Mouse (Mus musculus): ENCODE results near the gene Pde1b.

Pde1b gene

GRCm38 (mm10) chr15:103502435-103503250, at the start of gene Pde1b:
Gene Pde1b, plus strand, starts transcription at chr15:103503034.
- no peak for DNase-seq (ENCODE audit: low spot score)

DNA sequence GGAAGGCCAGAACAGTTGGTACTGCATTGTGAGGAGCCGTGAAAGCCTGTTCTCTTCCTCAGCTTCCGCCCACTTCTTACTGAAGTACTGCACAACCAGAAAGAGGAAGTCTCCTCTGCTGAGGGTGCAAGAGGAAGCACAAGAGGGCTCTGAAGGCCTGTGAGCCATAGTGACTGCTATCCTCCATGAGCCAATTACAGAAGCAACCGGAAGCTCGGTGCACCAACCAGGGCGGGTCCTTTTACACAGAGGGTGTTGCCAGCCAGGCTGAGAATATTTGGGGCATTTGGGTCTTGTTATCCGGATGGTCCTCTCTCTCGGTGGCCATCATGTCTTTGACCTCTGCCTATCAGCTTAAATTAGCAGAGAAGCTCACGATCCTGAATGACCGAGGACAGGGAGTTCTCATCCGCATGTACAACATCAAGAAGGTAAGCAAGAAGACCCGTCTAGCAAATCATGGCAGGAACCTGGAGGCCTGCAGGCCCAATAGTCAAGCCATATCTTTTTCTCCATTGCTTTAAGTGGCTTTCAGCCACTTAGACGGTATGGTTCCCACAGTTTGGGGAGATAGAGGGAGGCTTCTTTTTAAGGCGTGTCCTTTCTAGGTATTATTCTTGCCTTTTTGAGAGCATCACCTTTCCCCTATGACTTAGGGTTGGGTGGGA, 49.1 kb upstream of the Pde1b start, which contains the start of gene Nckap1l:
Nckap1l (plus strand) TSS at position 244 of the 668 bp plus-strand sequence.
- no peak for DNase-seq (ENCODE audit: low spot score)

- no peak for DNase-seq (ENCODE audit: low spot score)
Measured at GRCm38 (mm10) chr15:103454449-103454848, 48.4 kb upstream of the Pde1b start.

DNA sequence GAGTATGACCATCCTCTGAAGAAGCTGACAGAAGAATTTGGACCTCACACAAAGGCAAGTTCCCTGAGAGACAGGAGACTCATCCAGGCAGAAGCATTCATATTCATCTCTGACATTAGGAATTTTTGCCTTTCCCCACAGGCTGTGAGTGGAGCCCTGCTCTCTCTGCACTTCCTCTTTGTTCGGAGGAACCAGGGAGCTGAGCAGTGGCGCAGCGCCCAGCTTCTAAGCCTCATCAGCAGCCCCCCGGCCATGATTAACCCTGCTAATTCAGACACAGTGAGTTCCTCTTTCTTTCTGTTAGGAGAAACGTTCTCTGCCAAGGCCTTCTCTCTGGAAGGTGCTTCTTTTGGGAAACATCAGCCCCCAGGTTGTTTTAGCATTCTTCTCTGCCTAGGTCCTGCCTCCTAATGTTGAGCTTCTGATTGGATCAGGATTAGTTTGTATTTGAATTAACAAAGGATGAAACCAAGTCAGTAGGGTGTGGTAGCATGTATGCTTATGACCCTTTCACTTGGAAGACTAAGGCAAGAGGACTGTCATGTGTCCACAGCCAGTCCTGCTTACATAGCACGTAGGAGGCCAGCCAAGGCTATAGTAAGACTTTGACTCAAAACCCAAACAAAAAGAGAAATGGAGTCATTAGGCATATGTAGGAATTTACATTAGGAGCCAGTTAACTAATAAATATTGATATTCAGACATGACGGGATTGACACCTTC, 40.1 kb upstream of the Pde1b start:
- no peak for DNase-seq (ENCODE audit: low spot score)

DNA sequence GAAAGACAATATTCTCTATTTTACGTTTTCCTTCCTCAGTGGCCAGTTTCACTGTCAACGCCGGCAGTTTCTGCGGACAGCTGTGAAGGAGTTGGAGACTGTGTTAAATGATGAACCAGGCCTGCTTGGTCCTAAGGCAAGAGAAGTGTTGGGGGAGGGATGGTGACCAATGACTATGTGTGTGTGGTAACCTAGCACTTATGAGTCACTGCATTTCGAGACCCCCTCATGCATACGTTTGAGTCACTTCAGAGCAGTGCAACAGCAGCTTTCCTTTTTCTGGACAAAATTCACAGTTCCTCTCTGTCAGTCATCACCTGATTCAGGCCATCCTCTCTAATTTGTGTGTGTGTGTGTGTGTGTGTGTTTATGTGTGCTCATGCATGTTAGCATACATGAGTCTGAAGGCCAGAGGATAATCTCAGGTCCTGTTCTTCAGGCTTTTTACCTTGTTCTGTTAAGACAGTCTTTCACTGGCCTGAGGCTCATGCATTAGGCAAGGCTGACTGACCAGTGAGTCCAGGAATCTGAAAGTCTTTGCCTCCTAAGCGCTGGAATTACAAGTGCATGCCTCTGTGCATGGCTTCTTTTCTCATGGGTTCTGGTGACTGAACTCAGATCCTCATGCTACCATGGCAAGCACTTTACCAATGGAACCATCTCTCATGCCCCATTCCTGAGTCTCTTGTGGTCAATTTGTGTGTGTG, 31.2 kb upstream of the Pde1b start:
- no peak for DNase-seq (ENCODE audit: low spot score)

- no peak for DNase-seq (ENCODE audit: low spot score)
Measured at GRCm38 (mm10) chr15:103472265-103472664, 30.6 kb upstream of the Pde1b start.

DNA sequence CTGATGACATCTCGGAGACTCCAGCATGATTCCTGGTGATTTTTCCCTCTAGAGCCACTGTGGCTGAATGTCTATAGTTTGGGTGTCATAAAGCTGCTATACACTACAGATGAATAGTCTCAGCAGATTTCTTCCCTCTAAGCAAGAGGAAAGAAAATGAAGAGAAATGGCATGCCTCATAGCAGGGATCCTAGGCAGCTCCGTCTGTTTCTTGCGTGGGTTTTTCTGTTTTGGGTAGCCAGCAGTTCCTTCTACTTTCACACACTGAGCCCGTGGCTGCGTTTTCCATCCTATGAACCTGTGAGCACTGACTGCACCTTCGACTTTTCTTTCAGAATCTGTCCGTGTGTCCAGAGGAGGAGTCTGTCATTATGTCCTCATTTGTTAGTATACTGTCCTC, 29.7 kb upstream of the Pde1b start:
- DNase-seq (ENCODE audit: low spot score): no peak

DNA sequence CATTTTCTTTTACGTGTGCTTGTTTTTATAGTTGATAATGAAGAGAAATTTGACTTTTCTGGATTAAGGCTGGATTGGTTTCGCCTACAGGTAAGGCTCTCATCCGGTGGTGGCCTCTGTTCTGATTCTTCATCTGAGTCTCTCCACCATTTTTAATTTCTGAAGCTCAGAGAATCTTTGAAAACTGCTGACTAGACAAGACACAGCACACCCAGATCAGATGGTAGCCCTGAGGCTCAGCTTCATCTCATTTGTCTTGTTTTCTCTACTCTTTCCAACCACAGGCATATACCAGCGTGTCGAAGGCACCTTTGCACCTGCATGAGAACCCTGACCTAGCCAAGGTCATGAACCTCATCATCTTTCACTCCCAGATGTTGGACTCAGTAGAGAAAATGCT, 29.1 kb upstream of the Pde1b start:
- DNase-seq (ENCODE audit: low spot score): no peak

- DNase-seq (ENCODE audit: low spot score): no peak
Measured at GRCm38 (mm10) chr15:103479080-103479606, 23.7 kb upstream of the Pde1b start.

DNA sequence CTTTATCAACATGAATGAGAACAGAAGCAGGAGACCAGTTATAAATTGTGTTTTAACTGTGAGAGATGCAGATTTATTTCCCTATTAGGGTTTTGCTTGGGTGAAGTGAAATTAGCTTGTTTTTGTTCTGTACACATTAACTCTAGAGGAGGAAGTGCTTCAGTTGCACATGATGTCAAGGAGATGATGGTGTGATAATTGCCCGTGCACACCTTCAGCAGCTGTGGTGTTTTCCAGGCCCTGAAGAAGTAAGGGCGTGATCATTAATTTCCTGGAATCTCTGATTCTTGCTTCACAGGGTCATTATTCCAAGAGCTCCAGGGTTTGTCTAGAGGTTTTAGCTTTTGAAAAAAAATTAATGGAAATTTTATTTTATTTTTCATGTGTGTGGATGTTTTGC, 22.7 kb upstream of the Pde1b start:
- DNase-seq (ENCODE audit: low spot score): no peak

- DNase-seq (ENCODE audit: low spot score): no peak
Measured at GRCm38 (mm10) chr15:103482488-103482887, 20.3 kb upstream of the Pde1b start.

DNA sequence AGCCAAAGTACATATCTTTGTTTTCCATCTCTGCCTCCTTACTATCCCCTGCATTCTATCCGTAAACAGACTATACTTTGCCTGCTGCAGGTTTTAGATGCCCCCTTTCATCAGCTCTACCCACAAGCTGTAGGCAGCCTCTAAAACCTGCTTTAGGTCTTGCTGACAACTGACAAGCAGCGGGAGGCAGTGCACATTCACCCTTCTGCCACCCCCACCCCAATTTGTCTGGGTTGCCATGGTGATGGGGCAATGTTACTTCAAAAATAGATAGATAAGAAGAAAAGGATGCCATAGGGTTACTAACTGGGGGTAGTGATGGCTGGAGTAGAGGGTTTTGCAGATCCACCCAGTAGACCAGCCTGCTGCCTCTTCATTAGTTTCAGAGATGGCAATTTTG, 18.3 kb upstream of the Pde1b start:
- DNase-seq (ENCODE audit: low spot score): no peak

DNA sequence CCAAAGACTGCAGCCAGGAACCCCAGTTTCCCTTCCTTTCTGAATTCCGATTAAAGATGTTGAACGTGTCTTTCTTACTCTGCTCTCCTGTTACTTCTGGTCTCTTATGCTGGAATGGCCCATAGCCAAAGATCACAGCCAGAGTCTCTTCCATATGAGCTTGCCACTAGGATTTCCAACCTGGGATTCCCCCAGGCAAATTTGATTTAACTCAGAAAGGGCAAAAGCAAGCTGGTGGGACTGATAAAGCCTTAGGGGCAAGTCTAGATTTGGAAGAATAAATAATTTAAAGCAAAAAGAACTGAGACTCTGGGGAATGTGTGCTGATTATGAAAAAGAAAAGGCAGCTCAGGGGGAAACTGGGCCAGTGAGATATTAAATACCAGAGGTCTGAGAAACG, 17.7 kb upstream of the Pde1b start:
- DNase-seq (ENCODE audit: low spot score): no peak

- no peak for DNase-seq (ENCODE audit: low spot score)
Measured at GRCm38 (mm10) chr15:103486658-103487057, 16.2 kb upstream of the Pde1b start.

GRCm38 (mm10) chr15:103488336-103488735, 14.5 kb upstream of the Pde1b start:
- no peak for DNase-seq (ENCODE audit: low spot score)

DNA sequence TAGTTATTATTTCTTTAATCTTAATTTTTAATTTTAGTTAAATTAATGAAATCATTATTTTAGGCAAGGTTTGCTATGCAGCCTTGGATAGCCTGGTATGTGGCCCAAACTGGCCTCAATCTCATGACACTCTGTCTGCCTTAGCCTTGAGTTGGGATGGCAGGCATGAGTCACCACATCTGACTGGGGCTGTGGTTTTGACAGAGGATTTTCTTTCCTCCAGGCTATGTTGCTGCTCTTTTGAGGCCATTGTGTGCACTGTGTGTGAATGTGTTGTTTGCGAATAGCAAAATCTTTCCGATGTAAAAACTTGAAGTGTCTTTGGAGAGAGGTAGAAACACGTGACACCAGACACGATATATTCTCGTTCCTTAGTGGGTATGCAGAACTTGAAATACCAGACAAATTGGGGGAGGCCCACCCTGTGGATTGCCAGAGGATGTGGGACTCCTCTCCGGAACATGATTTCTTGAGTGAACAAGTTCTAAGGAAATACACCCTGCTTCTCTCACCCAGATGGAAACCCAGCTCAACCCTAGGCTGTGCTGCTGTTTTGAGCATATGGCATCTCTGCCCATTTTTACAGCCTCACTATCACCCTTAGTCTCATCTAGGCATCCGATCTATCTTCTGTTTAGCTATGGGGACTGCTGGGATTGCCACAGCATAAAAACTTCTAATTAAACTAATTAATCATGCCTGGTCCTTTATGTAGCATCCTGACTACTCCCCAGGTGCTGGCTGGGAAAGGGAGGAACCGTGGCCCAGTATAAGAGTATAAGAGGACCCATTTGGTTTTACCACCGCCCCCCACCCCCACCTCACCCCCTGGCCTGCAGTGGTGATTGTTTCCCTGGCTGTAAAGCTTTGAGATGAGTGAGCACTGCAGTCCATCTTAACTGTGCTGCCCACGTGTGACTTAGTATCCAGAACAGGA, 6.4 kb upstream of the Pde1b start:
- no peak for DNase-seq (ENCODE audit: low spot score)

DNA sequence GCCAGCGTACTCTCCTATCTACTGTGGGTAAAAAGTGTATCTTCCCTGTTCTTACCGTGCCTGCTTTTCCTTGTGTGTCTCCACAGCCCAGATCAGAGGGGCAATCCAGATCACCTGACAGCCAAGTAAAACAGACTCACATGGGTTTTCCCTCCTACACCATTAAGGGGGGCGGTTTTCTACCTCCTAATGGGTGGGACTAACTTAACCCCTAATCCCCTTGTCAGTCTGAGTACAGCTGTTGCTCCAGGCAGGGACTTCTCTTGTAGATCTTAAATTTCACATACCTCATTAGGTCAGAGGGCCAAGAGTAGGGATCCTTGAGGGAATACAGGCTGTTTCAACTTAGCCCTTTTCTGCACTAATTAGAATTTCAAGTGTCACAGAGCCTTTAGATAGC, 4.7 kb upstream of the Pde1b start:
- DNase-seq (ENCODE audit: low spot score): no peak

DNA sequence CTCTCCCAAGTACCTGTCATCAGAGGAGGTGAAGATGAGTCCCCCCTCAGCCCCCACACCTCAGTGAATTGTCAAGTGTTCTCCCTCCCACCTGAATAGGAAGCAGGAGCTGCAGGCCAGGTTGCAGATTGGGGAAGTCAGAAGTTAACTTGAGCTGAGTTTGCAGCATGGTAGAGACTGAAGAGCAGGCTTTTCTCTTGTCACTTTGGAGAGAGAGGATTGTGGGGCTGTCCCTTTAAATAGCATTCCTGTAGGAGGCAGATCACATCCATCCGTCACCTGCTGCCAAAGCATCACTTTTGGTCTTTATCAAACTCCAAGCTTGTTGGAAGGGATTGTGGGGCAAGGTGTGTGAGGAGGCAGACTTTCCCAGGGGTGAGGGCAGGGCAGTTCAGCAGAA, 2.1 kb upstream of the Pde1b start:
- no peak for DNase-seq (ENCODE audit: low spot score)

GRCm38 (mm10) chr15:103501186-103501585, 1.6 kb upstream of the Pde1b start:
- no peak for DNase-seq (ENCODE audit: low spot score)

- no peak for DNase-seq (ENCODE audit: low spot score)
Measured at GRCm38 (mm10) chr15:103503251-103503600, 392 bp downstream of the Pde1b start.

DNA sequence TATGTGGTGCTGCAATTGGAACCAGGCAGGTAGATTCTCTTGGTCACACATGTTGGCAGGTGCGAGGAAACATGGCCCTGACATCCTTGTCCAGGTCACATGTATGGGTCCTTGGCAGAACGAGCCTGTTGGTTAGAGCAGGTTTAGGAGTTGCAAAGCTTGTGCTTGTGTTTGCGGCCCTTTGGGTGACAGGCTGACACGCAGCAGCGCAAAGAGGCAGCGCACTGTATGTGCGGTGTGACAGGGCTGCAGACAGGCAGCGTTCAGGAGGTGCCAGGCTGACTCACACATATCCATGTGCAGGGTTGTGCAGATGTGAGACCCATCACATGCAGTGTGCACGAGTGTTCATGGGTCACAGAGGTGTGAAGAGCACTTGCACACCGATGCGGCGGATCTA, 826 bp downstream of the Pde1b start:
- DNase-seq (ENCODE audit: low spot score): no peak

Measured in urinary bladder, postnatal 10 days (tissue).